Mouse (Mus musculus) spleen, adult 2 months (tissue): ENCODE measurements around the gene Noxred1. TPM values are rescaled to one million over a fixed set of nuclear protein-coding genes. Genes with fewer than 3 reads are reported as not detected.
A peak's percentile ranks its signal among the peaks of the same experiment; 100 is the strongest.

Experiments used
- DNase-seq, 2 experiments: peaks; one replicate each; pipeline versions ENCODE4 v3.0.0 to v3.0.0-alpha.2; 2012 to 2021; ENCODE audit warnings: low spot score in 2 of 2, low read depth in 1 of 2
- H3K27ac ChIP-seq: fragments of 200-500 bp; 2 replicates; pipeline ENCODE4 v1.5.1; 2012; ENCODE audit warnings: low read length, inconsistent platforms; ENCODE audit not compliant: insufficient read depth
- H3K27me3 ChIP-seq: fragments of 200-500 bp; 2 replicates; pipeline ENCODE4 v1.6.1; 2012; ENCODE audit warnings: mild to moderate bottlenecking, moderate library complexity, low read length, inconsistent platforms; ENCODE audit not compliant: control insufficient read depth, insufficient read depth
- H3K36me3 ChIP-seq: fragments of 200-500 bp; 2 replicates; pipeline ENCODE4 v1.6.1; 2012; ENCODE audit warnings: mild to moderate bottlenecking, low read length, inconsistent platforms; ENCODE audit not compliant: control insufficient read depth, insufficient read depth
- H3K4me1 ChIP-seq: fragments of 200-500 bp; 2 replicates; pipeline ENCODE4 v1.6.1; 2011; ENCODE audit warnings: inconsistent platforms; ENCODE audit not compliant: control insufficient read depth, insufficient read depth, insufficient read length
- H3K4me3 ChIP-seq: fragments of 200-500 bp; 2 replicates; pipeline ENCODE4 v1.5.1; 2011; ENCODE audit warnings: mild to moderate bottlenecking, inconsistent platforms; ENCODE audit not compliant: insufficient read depth, insufficient read length; ENCODE audit errors: extremely low read depth
- CTCF ChIP-seq: fragments of 200-500 bp; IDR thresholded peaks from 2 replicates; pipeline ENCODE4 v1.5.1; 2011; ENCODE audit warnings: mild to moderate bottlenecking, inconsistent platforms; ENCODE audit not compliant: insufficient read depth, insufficient read length, insufficient replicate concordance; ENCODE audit errors: extremely low read depth
- POLR2A ChIP-seq: fragments of 200-500 bp; IDR thresholded peaks from 2 replicates; pipeline ENCODE4 v1.6.1; 2011; ENCODE audit warnings: low read depth, low read length, inconsistent platforms
- WGBS: fragments of 180-500 bp; shearing (Covaris S2); methylation state at CpG from one replicate; pipeline ENCODE4 v1.1.7; 2018; 5-methylcytosine and 5-hydroxymethylcytosine counted together
- polyA plus RNA-seq: library from polyadenylated mRNA; depleted of rRNA; stranded (reverse); fragments of >200 nt; gene quantifications from 2 replicates; pipeline ENCODE4 v1.2.3, GENCODE M21; 2012; rRNA removed

Gene Noxred1
- 2.7 and 3.7 TPM in 2 replicates for polyA plus RNA-seq

DNA sequence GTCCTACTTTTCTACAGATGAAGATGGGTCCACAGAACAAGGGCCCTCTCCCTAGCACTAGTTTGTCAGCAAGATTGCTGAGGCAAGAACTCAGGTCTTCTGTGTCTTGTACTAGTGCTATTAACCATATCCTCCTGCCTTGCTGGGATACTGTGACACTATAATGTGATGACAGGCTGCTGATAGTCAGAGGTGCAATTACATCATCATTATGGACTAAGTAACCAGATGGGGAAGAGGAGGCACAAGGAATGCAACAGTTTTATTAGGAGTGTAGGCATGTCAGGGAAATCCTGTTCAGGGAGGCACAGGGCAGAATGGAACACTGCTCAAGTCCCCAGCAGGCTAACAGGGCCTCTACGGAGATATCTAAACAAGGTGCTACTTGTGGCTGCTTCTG is at the start of gene Noxred1:
TSS of gene Noxred1 (minus strand) at position 101 of the 400 bp plus-strand sequence.
- 94% methylated on average over 1 of the region's 1 CpGs for WGBS
- TF ChIP-seq CTCF (no peak), POLR2A (no peak)
- no peak for DNase-seq
- Histone ChIP-seq H3K36me3 (peaks cover 25% of the 10 kb centered on the region), H3K27me3 (no peaks in the 10 kb centered on the region), H3K27ac (peak within 1 kb of the TSS; percentile 91), H3K4me1 (peaks cover 4% of the 10 kb centered on the region; the same call in 1 of the 2 replicates), H3K4me3 (no peak within 1 kb of the TSS)

DNA sequence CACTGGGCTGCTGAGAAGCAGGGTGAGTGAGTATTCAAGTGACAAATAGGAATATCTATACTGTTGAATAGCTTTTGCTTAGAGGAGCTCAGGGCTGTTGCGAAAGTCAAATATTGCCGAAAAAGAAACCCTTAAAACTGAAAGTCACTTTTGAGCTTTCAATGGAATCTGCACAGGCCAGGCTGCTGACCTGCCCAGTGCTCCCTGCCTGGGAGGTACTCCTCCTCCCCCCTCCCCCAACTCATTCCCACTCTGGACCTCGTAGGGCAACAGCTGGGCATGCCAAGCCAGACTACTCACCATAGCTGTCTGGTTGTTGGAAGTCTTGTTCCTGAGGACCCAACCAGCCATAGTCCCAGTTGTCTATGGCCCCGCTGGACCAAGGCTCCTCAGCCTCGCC is 46.2 kb upstream of the Noxred1 start:
- DNase-seq: no peak
- no peak overlapping the region for H3K4me3 ChIP-seq
- H3K36me3 ChIP-seq: no peaks in the 10 kb centered on the region
- H3K27ac ChIP-seq: no peak overlapping the region
- WGBS: 77% methylated on average over 5 of the region's 5 CpGs
- H3K4me1 ChIP-seq: no peaks in the 10 kb centered on the region
- TF ChIP-seq CTCF: no peak
- TF ChIP-seq POLR2A: no peak
- no peaks in the 10 kb centered on the region for H3K27me3 ChIP-seq

DNA sequence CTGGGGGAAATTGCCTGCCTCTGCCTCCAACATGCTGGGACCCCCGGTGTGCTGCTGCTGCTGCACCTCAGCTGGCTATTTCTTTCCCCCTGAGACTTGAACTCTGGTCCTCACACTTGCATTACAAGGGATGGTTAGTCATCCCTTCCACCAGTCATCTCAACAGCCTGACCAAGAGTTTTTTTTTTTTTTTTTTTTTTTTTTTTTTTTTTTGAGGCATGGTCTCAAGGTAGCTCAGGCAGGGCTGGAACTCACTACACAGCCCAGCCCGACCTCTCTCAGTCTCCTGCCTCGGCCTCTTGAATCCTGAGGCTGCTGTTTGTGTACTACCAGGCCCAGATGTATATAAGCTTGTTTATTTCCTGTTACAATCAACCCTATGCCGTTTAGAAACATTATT is 45.7 kb upstream of the Noxred1 start:
- WGBS: 71% methylated on average over 4 of the region's 4 CpGs
- no peak overlapping the region for H3K27ac ChIP-seq
- no peaks in the 10 kb centered on the region for H3K27me3 ChIP-seq
- TF ChIP-seq POLR2A (no peak), CTCF (no peak)
- H3K36me3 ChIP-seq: no peaks in the 10 kb centered on the region
- H3K4me3 ChIP-seq: no peak overlapping the region
- no peak for DNase-seq
- H3K4me1 ChIP-seq: no peaks in the 10 kb centered on the region

DNA sequence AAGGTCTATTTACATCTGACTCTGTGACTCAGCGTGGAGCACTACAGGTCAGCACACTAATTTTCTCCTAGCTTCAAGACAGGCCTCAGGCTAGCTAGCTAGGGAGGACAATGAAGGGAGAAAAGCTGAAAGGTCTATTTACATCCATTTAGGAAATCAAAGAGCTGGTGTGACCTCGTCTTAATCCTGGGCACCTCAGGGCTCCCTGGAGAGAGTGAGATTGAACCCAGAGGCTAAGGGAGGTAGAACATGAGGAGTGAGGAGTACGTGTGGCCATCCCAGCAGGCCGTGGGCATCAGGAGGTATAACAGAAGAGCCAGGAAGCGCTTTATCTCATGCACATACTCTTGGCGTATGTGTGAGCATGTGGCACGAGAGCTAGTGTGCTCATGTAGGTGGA is 45.2 kb upstream of the Noxred1 start:
- Histone ChIP-seq H3K27me3 (no peaks in the 10 kb centered on the region), H3K27ac (no peak overlapping the region), H3K36me3 (no peaks in the 10 kb centered on the region), H3K4me3 (no peak overlapping the region), H3K4me1 (no peaks in the 10 kb centered on the region)
- 90% methylated on average over 7 of the region's 7 CpGs for WGBS
- DNase-seq: no peak
- TF ChIP-seq CTCF: no peak
- TF ChIP-seq POLR2A: no peak

DNA sequence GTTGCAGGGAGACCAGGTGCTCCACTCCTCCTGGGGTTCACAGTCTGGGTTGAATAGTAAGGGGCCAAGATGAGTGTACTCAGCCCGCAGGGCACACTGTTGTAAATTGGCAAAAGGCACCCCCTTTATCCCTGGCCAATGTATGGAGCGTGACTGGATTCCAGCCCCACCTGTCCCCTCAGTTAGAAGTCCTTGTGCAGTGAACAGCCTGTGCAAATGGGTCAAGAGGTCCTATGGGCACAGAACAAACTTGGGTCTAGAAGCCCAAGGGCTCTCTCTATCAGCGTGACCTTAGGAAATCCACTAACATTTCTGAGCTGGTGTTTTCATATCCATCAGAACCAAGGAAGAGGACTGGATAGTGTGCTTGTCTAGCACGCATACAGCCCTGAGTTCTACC is 44.2 kb upstream of the Noxred1 start:
- H3K27ac ChIP-seq: no peak overlapping the region
- H3K4me3 ChIP-seq: no peak overlapping the region
- no peaks in the 10 kb centered on the region for H3K4me1 ChIP-seq
- no peaks in the 10 kb centered on the region for H3K36me3 ChIP-seq
- TF ChIP-seq CTCF (no peak), POLR2A (no peak)
- WGBS: 95% methylated on average over 4 of the region's 4 CpGs
- DNase-seq: no peak
- no peaks in the 10 kb centered on the region for H3K27me3 ChIP-seq

DNA sequence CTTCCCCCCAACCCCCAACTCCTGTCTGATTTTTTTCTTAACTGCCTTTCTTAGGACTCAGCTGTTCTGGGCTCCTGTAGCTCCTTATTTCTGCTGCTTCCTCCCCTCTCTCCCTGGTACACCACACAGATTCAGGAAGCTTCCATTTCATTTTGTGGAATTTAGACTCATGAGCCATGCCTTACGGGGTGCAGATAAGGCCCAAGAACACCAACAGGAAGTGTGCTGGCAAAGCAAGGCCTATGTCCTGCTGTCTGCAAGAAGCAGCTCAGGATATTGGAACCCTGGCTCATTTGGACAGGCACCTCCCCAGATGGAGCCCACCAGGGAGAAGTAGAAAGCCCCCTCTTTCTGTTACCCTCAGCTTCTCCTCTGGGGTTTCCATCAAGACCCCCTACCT is 43.2 kb upstream of the Noxred1 start:
- Histone ChIP-seq H3K4me3 (no peak overlapping the region), H3K27ac (no peak overlapping the region), H3K4me1 (no peaks in the 10 kb centered on the region), H3K27me3 (no peaks in the 10 kb centered on the region), H3K36me3 (no peaks in the 10 kb centered on the region)
- TF ChIP-seq POLR2A: no peak
- TF ChIP-seq CTCF: no peak
- WGBS: 67% methylated on average over 1 of the region's 1 CpGs
- DNase-seq: no peak

DNA sequence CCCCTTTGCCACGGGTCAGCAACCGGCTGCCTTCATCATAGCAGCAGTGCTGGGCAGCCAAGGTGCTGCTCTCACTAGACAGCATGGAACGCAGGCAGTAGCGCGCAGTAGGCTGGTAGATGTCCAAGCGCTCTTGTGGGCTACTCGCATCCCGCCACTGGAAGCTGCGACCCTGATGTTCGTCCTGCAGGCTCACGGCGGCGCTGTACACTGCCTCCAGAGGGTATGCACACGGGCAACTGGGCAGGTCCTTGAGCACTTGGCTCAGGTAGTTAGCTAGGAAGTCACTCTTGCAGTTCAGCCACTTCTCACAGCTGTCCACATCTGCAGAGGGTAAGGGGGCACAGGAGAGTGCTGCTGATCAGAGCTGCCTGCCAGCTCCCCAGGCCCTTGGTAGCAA is 41.3 kb upstream of the Noxred1 start:
- Histone ChIP-seq H3K4me1 (no peaks in the 10 kb centered on the region), H3K4me3 (no peak overlapping the region), H3K27me3 (no peaks in the 10 kb centered on the region), H3K27ac (no peak overlapping the region), H3K36me3 (peaks cover 2% of the 10 kb centered on the region; the same call in 1 of the 2 replicates)
- no peak for DNase-seq
- no peak for TF ChIP-seq CTCF
- TF ChIP-seq POLR2A: no peak
- 86% methylated on average over 14 of the region's 14 CpGs for WGBS

DNA sequence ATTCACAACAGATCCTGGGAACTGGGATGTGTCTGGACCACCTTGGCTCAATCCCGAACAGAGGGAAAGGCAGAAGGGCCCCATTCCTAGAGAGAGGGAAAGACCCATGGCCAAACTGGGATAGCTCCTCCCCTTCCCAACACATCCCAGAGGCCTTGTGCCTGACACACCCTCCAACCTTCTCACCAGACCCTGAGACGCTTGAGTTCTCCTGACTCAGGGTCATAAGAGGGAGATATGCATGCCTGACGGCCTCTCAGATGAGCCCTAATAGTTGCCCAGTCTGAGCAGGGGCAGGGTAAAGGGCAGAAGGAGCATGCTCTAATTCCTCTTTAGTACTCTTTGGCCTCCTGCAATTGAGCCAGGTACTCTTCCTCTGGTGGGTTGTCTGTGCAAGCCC is 40.8 kb upstream of the Noxred1 start:
- no peak for TF ChIP-seq POLR2A
- TF ChIP-seq CTCF: no peak
- no peak for DNase-seq
- Histone ChIP-seq H3K36me3 (peaks cover 4% of the 10 kb centered on the region), H3K4me3 (no peak overlapping the region), H3K27ac (no peak overlapping the region), H3K4me1 (no peaks in the 10 kb centered on the region), H3K27me3 (no peaks in the 10 kb centered on the region)
- 85% methylated on average over 3 of the region's 3 CpGs for WGBS
